Mouse (Mus musculus): ENCODE results near the gene Lgr4. TPM values are rescaled to one million over a fixed set of nuclear protein-coding genes. Genes with fewer than 3 reads are reported as not detected.

Gene Lgr4
- polyA plus RNA-seq, 1 experiment from 2014 or later = 11.6 TPM

GRCm38 (mm10) chr2:109914601-109915000 is 2.8 kb upstream of the Lgr4 start:
- ATAC-seq (ENCODE audit: low FRiP score, low TSS enrichment) (no peak), DNase-seq (no peak)
- H3K27me3 ChIP-seq (ENCODE audit: control insufficient read depth, insufficient read depth, low read length) = no peaks in the 10 kb centered on the region
- no peak overlapping the region for H3K4me3 ChIP-seq (replicated peaks; ENCODE audit: low read depth, low read length)
- no peak overlapping the region for H3K9ac ChIP-seq (replicated peaks; ENCODE audit: low read length)
- no peak overlapping the region for H3K4me2 ChIP-seq (ENCODE audit: low read length)
- no peaks in the 10 kb centered on the region for H3K36me3 ChIP-seq (ENCODE audit: control insufficient read depth, insufficient read depth, low read length)
- H3K9me3 ChIP-seq (ENCODE audit: control insufficient read depth, low read length) = peaks cover 5% of the 10 kb centered on the region; the same call in 1 of the 2 replicates
- H3K4me1 ChIP-seq (ENCODE audit: control insufficient read depth, insufficient read depth, low read length) = peaks cover 10% of the 10 kb centered on the region
- H3K27ac ChIP-seq (replicated peaks; ENCODE audit: low read depth, low read length) = no peak overlapping the region

DNA sequence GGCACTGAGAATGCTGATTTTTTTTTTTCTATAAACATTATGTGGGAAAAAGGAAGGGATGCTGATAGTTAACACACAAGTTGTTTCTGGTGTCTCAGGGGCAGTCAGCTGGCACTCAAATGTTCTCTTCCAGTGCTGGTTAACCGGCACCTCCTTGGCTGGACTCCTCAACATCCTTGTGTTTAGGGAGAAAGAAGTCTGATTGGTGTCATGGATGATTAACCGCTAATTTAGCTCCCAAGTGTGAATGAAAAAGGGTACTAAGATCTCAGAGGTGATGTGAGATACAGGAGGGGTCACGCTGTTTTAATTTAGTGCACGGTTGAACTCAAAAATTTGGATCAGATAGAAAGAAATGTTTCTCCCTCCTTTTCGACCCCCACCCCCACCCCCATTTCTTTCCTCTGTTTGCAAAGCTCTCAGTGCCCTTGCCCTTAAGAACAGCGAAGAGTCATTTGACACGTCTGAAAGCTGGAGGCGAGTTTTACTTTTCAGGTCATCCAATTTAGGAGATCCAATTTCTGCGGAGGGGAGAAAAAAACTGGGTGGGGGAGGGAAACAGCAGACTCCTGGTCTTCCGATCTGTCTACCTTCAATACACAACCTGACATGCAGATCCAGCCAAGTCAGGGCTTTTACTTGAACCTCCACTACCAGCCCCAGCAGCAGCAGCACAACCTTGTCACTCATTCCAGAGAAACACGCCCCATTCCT is 508 bp upstream of the Lgr4 start:
- no peak for ATAC-seq (ENCODE audit: low FRiP score, low TSS enrichment)
- Histone ChIP-seq H3K9me3 (ENCODE audit: control insufficient read depth, low read length) (no peaks in the 10 kb centered on the region), H3K36me3 (ENCODE audit: control insufficient read depth, insufficient read depth, low read length) (no peaks in the 10 kb centered on the region), H3K9ac (replicated peaks; ENCODE audit: low read length) (no peak overlapping the region), H3K27ac (replicated peaks; ENCODE audit: low read depth, low read length) (no peak overlapping the region), H3K4me1 (ENCODE audit: control insufficient read depth, insufficient read depth, low read length) (peaks cover 27% of the 10 kb centered on the region), H3K4me3 (replicated peaks; ENCODE audit: low read depth, low read length) (peak overlapping the region; percentile 88), H3K4me2 (ENCODE audit: low read length) (peak overlapping the region; percentile 89), H3K27me3 (ENCODE audit: control insufficient read depth, insufficient read depth, low read length) (no peaks in the 10 kb centered on the region)
- no peak for DNase-seq
- WGBS = 2% methylated on average over 11 of the region's 11 CpGs

DNA sequence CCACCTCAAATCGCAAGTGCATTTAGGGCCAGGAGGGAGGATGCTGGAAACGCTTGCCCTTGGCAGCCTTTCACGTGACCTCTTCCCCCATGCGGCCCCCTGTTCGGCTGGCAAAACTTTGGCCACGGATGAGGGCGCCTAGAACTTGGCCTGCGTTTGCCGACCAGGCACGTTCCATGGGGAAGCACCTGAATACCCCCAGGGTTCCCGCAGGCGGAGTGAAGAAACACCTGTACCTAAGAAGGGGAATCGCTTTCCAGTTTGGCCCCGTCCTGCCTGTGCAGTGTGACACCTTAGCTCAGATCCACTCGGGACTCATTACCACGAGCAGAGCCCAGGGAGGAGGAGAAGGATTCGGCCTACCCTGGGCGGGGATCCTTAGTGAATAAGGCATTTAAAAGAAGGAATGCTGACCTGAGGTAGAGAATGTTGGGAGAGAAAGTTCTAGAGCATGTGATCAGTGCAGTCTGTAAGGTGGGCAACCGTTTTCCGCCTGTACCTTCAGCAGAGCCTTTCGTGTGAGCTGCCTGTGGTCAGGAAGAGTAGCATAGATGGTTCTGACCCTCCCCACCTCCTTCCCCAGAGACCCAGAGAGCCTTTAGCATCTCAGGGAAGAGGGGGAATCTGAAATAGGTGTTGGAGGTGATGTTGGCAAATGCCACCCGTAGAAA is 1.3 kb downstream of the Lgr4 start:
- H3K9me3 ChIP-seq (ENCODE audit: control insufficient read depth, low read length) = no peaks in the 10 kb centered on the region
- no peak for ATAC-seq (ENCODE audit: low FRiP score, low TSS enrichment)
- H3K9ac ChIP-seq (replicated peaks; ENCODE audit: low read length) = peak overlapping the region; percentile 84
- no peaks in the 10 kb centered on the region for H3K27me3 ChIP-seq (ENCODE audit: control insufficient read depth, insufficient read depth, low read length)
- peak; percentile 39 for DNase-seq
- peak overlapping the region; percentile 88 for H3K4me3 ChIP-seq (replicated peaks; ENCODE audit: low read depth, low read length)
- WGBS = 6% methylated on average over 22 of the region's 22 CpGs
- peak overlapping the region; percentile 89 for H3K4me2 ChIP-seq (ENCODE audit: low read length)
- peaks cover 30% of the 10 kb centered on the region for H3K4me1 ChIP-seq (ENCODE audit: control insufficient read depth, insufficient read depth, low read length)
- no peak overlapping the region for H3K27ac ChIP-seq (replicated peaks; ENCODE audit: low read depth, low read length)
- no peaks in the 10 kb centered on the region for H3K36me3 ChIP-seq (ENCODE audit: control insufficient read depth, insufficient read depth, low read length)

DNA sequence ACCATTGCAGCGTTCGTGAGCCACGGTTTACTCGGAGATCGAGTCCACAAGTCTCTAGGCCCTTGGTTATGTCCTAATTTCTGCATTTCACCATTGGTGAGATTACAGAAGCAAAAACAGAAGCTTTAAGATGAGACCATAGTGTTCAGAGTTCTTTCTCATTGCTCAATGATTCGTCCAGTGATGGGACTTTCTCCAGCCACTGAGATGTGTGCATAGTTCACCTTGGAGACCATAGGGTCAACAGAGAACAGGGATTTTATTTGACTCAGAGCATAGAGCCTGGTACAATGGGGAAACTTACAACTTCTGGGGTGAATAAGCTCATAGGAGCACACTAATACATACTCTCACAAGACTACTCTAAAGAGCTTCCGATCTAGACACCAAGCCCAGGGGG is 3.0 kb downstream of the Lgr4 start:
- Histone ChIP-seq H3K27ac (replicated peaks; ENCODE audit: low read depth, low read length) (no peak overlapping the region), H3K9ac (replicated peaks; ENCODE audit: low read length) (no peak overlapping the region), H3K4me1 (ENCODE audit: control insufficient read depth, insufficient read depth, low read length) (peaks cover 30% of the 10 kb centered on the region), H3K4me3 (replicated peaks; ENCODE audit: low read depth, low read length) (no peak overlapping the region), H3K36me3 (ENCODE audit: control insufficient read depth, insufficient read depth, low read length) (no peaks in the 10 kb centered on the region), H3K27me3 (ENCODE audit: control insufficient read depth, insufficient read depth, low read length) (no peaks in the 10 kb centered on the region), H3K9me3 (ENCODE audit: control insufficient read depth, low read length) (no peaks in the 10 kb centered on the region), H3K4me2 (ENCODE audit: low read length) (peak overlapping the region; percentile 89)
- no peak for ATAC-seq (ENCODE audit: low FRiP score, low TSS enrichment)
- DNase-seq = no peak
- 76% methylated on average over 7 of the region's 7 CpGs for WGBS

GRCm38 (mm10) chr2:109921298-109922035 is 4.0 kb downstream of the Lgr4 start:
- no peak for DNase-seq
- Histone ChIP-seq H3K27ac (replicated peaks; ENCODE audit: low read depth, low read length) (no peak overlapping the region), H3K36me3 (ENCODE audit: control insufficient read depth, insufficient read depth, low read length) (no peaks in the 10 kb centered on the region), H3K4me3 (replicated peaks; ENCODE audit: low read depth, low read length) (no peak overlapping the region), H3K9ac (replicated peaks; ENCODE audit: low read length) (no peak overlapping the region), H3K27me3 (ENCODE audit: control insufficient read depth, insufficient read depth, low read length) (no peaks in the 10 kb centered on the region), H3K4me1 (ENCODE audit: control insufficient read depth, insufficient read depth, low read length) (peaks cover 30% of the 10 kb centered on the region), H3K9me3 (ENCODE audit: control insufficient read depth, low read length) (no peaks in the 10 kb centered on the region), H3K4me2 (ENCODE audit: low read length) (peak overlapping the region; percentile 9; the same call in 1 of the 2 replicates)
- ATAC-seq (ENCODE audit: low FRiP score, low TSS enrichment) = no peak
- 67% methylated on average over 8 of the region's 8 CpGs for WGBS

GRCm38 (mm10) chr2:109922306-109922705 is 4.9 kb downstream of the Lgr4 start:
- WGBS = 92% methylated on average over 3 of the region's 3 CpGs
- Histone ChIP-seq H3K4me1 (ENCODE audit: control insufficient read depth, insufficient read depth, low read length) (peaks cover 30% of the 10 kb centered on the region), H3K9ac (replicated peaks; ENCODE audit: low read length) (no peak overlapping the region), H3K9me3 (ENCODE audit: control insufficient read depth, low read length) (no peaks in the 10 kb centered on the region), H3K4me2 (ENCODE audit: low read length) (no peak overlapping the region), H3K27me3 (ENCODE audit: control insufficient read depth, insufficient read depth, low read length) (no peaks in the 10 kb centered on the region), H3K27ac (replicated peaks; ENCODE audit: low read depth, low read length) (no peak overlapping the region), H3K4me3 (replicated peaks; ENCODE audit: low read depth, low read length) (no peak overlapping the region), H3K36me3 (ENCODE audit: control insufficient read depth, insufficient read depth, low read length) (no peaks in the 10 kb centered on the region)
- no peak for ATAC-seq (ENCODE audit: low FRiP score, low TSS enrichment)
- no peak for DNase-seq

DNA sequence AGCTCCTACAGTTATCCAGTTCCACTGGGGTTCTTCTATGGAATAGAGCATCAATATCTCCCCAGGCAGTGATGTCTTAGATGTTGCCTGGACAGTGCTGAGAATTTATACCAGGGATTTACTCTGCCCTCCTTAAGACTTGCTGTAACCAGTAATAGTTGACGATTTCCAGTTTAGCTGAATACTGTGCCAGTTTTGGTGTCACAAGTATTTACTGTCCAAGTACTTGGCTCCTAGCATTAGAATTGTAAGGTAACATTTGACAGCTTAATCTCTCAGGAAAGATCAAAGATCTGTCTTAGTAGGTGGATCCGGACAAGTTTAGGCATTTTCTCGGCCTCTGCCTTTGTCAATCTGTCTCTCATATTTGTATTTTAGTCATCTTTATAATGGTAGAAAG is 5.6 kb downstream of the Lgr4 start:
- Histone ChIP-seq H3K9me3 (ENCODE audit: control insufficient read depth, low read length) (no peaks in the 10 kb centered on the region), H3K27me3 (ENCODE audit: control insufficient read depth, insufficient read depth, low read length) (no peaks in the 10 kb centered on the region), H3K9ac (replicated peaks; ENCODE audit: low read length) (no peak overlapping the region), H3K4me1 (ENCODE audit: control insufficient read depth, insufficient read depth, low read length) (peaks cover 30% of the 10 kb centered on the region), H3K4me3 (replicated peaks; ENCODE audit: low read depth, low read length) (no peak overlapping the region), H3K4me2 (ENCODE audit: low read length) (no peak overlapping the region), H3K27ac (replicated peaks; ENCODE audit: low read depth, low read length) (no peak overlapping the region), H3K36me3 (ENCODE audit: control insufficient read depth, insufficient read depth, low read length) (no peaks in the 10 kb centered on the region)
- ATAC-seq (ENCODE audit: low FRiP score, low TSS enrichment) (no peak), DNase-seq (no peak)
- WGBS = 46% methylated on average over 3 of the region's 3 CpGs

GRCm38 (mm10) chr2:109923945-109924344 is 6.5 kb downstream of the Lgr4 start:
- Histone ChIP-seq H3K9ac (replicated peaks; ENCODE audit: low read length) (no peak overlapping the region), H3K4me3 (replicated peaks; ENCODE audit: low read depth, low read length) (no peak overlapping the region), H3K27me3 (ENCODE audit: control insufficient read depth, insufficient read depth, low read length) (no peaks in the 10 kb centered on the region), H3K4me1 (ENCODE audit: control insufficient read depth, insufficient read depth, low read length) (peaks cover 26% of the 10 kb centered on the region), H3K9me3 (ENCODE audit: control insufficient read depth, low read length) (no peaks in the 10 kb centered on the region), H3K27ac (replicated peaks; ENCODE audit: low read depth, low read length) (no peak overlapping the region), H3K4me2 (ENCODE audit: low read length) (no peak overlapping the region), H3K36me3 (ENCODE audit: control insufficient read depth, insufficient read depth, low read length) (no peaks in the 10 kb centered on the region)
- DNase-seq (no peak), ATAC-seq (ENCODE audit: low FRiP score, low TSS enrichment) (no peak)
- 75% methylated on average over 3 of the region's 3 CpGs for WGBS
